Mouse (Mus musculus): ENCODE measurements around the gene Ubl3. TPM values are rescaled to one million over a fixed set of nuclear protein-coding genes. Genes with fewer than 3 reads are reported as not detected.
A peak's percentile ranks its signal among the peaks of the same experiment; 100 is the strongest.

Gene Ubl3
- polyA plus RNA-seq, 1 experiment = 43.3 TPM

DNA sequence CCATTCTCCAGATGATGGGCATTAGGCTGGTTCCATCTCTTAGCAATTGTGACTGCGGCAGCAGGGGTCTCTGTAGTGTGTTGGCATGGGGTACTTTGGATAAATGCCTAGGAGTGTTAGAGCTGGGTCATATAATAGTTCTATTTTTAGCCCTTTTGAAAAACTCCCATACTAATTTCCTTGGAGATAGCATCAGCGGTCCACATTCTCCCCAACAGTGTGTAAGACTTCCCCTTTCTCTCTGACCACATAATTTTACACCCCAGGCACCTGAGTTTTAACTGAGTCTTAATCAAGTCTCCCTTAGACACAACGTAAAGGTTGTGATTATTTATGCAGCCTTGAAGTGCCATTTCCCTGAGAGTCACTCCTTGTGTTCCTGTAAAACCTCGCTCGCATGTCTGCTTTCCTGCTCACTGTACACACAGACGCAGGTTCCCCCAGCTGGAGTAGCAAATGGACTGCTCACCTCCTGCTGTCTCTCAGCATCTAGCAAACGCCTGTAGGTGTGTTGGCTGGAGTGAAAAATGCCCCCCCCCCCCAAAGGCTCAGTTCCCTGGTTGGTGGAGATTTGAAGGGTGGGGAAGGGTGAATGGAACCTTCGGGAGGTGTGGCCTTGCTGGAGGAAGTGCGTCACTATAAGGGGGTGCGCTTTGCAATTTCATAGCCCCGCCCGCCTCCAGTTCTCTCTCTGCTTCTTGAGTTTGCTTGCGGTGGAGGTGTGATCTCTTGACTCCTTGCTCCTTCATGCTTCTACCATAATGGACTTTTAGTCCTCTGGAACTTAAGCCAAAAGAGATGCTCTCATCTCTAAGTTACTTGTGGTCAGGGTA is 63.5 kb downstream of the Ubl3 start:
- Histone ChIP-seq H3ac (ENCODE audit: control insufficient read depth, insufficient read length) (no peak overlapping the region), H3K79me2 (ENCODE audit: control insufficient read depth, insufficient read depth) (no peaks in the 10 kb centered on the region), H3K4me3 (no peak overlapping the region), H3K36me3 (ENCODE audit: control insufficient read depth, insufficient read depth) (no peaks in the 10 kb centered on the region), H3K4me2 (ENCODE audit: low read depth) (peak overlapping the region; percentile 63), H3K27me3 (ENCODE audit: control insufficient read depth, insufficient read depth, insufficient read length) (no peaks in the 10 kb centered on the region)
- no peak for TF ChIP-seq TCF12 (IDR thresholded peaks at IDR 0.05; ENCODE audit: insufficient read depth, poor library complexity, severe bottlenecking)
- TF ChIP-seq REST (IDR thresholded peaks at IDR 0.05; ENCODE audit: insufficient read depth, insufficient read length) = no peak
- no peak for TF ChIP-seq MYOD1 (IDR thresholded peaks at IDR 0.05; ENCODE audit: control insufficient read depth in 1 of 3, insufficient read length in 2 of 3, low read depth in 2 of 3)
- no peak for TF ChIP-seq TCF3 (IDR thresholded peaks at IDR 0.05; ENCODE audit: insufficient read length, low read depth)
- no peak for TF ChIP-seq E2F4 (IDR thresholded peaks at IDR 0.05; ENCODE audit: insufficient read depth)
- TF ChIP-seq USF1 (IDR thresholded peaks at IDR 0.05; ENCODE audit: low read depth) = no peak
- TF ChIP-seq POLR2AphosphoS2 (IDR thresholded peaks at IDR 0.05; ENCODE audit: insufficient read length, low read depth) = no peak
- no peak for TF ChIP-seq MYOG (IDR thresholded peaks at IDR 0.05; ENCODE audit: control insufficient read depth in 1 of 3, insufficient read depth in 1 of 3, insufficient read length in 2 of 3, low read depth in 2 of 3)
- TF ChIP-seq POLR2A (IDR thresholded peaks at IDR 0.05; ENCODE audit: insufficient read length, low read depth) = no peak
- TF ChIP-seq CEBPB (IDR thresholded peaks at IDR 0.05; ENCODE audit: insufficient read depth, poor library complexity, severe bottlenecking) = no peak
- no peak for TF ChIP-seq MAX (IDR thresholded peaks at IDR 0.05; ENCODE audit: low read depth)
- TF ChIP-seq SRF (IDR thresholded peaks at IDR 0.05; ENCODE audit: control insufficient read depth, insufficient read length, low read depth) = no peak

DNA sequence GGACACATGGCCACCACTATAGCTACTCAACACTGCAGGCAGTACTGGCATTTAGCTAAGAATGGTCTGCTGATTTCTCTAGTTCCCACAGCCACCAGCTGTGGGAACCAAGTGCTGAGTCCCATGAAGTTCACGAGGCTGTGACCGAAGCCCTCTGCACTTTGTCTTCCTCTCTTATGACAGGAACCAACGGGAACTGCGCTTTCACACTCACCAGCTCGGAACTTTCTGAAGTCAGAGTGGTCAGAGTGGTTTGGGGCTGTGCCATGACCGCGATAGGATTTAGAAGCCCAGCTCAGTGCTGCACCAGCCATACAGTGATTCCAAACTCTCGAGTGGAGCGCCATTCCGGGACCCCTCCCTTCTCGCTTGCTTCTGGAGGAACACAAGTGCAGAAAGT is 66.4 kb downstream of the Ubl3 start:
- no peak for TF ChIP-seq USF1 (IDR thresholded peaks at IDR 0.05; ENCODE audit: low read depth)
- no peak for TF ChIP-seq REST (IDR thresholded peaks at IDR 0.05; ENCODE audit: insufficient read depth, insufficient read length)
- no peak for TF ChIP-seq TCF3 (IDR thresholded peaks at IDR 0.05; ENCODE audit: insufficient read length, low read depth)
- no peak for TF ChIP-seq E2F4 (IDR thresholded peaks at IDR 0.05; ENCODE audit: insufficient read depth)
- TF ChIP-seq MAX (IDR thresholded peaks at IDR 0.05; ENCODE audit: low read depth) = no peak
- TF ChIP-seq MYOG (IDR thresholded peaks at IDR 0.05; ENCODE audit: control insufficient read depth in 1 of 3, insufficient read depth in 1 of 3, insufficient read length in 2 of 3, low read depth in 2 of 3) = no peak
- TF ChIP-seq SRF (IDR thresholded peaks at IDR 0.05; ENCODE audit: control insufficient read depth, insufficient read length, low read depth) = no peak
- TF ChIP-seq POLR2A (IDR thresholded peaks at IDR 0.05; ENCODE audit: insufficient read length, low read depth) = no peak
- TF ChIP-seq TCF12 (IDR thresholded peaks at IDR 0.05; ENCODE audit: insufficient read depth, poor library complexity, severe bottlenecking) = no peak
- no peak for TF ChIP-seq MYOD1 (IDR thresholded peaks at IDR 0.05; ENCODE audit: control insufficient read depth in 1 of 3, insufficient read length in 2 of 3, low read depth in 2 of 3)
- TF ChIP-seq POLR2AphosphoS2 (IDR thresholded peaks at IDR 0.05; ENCODE audit: insufficient read length, low read depth) = no peak
- no peak for TF ChIP-seq CEBPB (IDR thresholded peaks at IDR 0.05; ENCODE audit: insufficient read depth, poor library complexity, severe bottlenecking)
- H3K36me3 ChIP-seq (ENCODE audit: control insufficient read depth, insufficient read depth) = no peaks in the 10 kb centered on the region
- no peak overlapping the region for H3ac ChIP-seq (ENCODE audit: control insufficient read depth, insufficient read length)
- H3K4me3 ChIP-seq = no peak overlapping the region
- H3K79me2 ChIP-seq (ENCODE audit: control insufficient read depth, insufficient read depth) = no peaks in the 10 kb centered on the region
- H3K4me2 ChIP-seq (ENCODE audit: low read depth) = no peak overlapping the region
- no peaks in the 10 kb centered on the region for H3K27me3 ChIP-seq (ENCODE audit: control insufficient read depth, insufficient read depth, insufficient read length)

DNA sequence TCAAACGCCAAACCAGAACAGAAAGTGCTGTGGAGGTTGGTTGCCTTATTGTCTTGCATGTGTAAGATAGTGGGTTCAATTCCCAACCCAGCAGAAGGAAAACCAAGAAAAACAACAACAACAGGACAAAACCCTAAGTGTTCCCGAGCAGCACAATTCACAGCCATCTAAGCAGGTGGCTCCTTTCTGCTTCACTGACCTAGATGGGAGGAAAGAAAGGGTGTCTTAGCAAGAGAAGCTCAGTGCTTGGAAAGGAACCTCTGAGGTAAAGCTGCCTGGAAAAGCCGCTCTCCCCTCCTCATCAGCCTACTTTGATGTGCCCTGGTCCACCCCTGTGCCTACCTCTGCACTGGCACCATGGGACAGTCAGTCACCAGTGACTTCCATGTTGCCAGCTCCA is 70.8 kb downstream of the Ubl3 start:
- no peaks in the 10 kb centered on the region for H3K36me3 ChIP-seq (ENCODE audit: control insufficient read depth, insufficient read depth)
- H3K4me2 ChIP-seq (ENCODE audit: low read depth) = no peak overlapping the region
- H3K4me3 ChIP-seq = no peak overlapping the region
- TF ChIP-seq POLR2A (IDR thresholded peaks at IDR 0.05; ENCODE audit: insufficient read length, low read depth) = no peak
- no peak for TF ChIP-seq SRF (IDR thresholded peaks at IDR 0.05; ENCODE audit: control insufficient read depth, insufficient read length, low read depth)
- no peak for TF ChIP-seq CEBPB (IDR thresholded peaks at IDR 0.05; ENCODE audit: insufficient read depth, poor library complexity, severe bottlenecking)
- no peak for TF ChIP-seq USF1 (IDR thresholded peaks at IDR 0.05; ENCODE audit: low read depth)
- no peak overlapping the region for H3ac ChIP-seq (ENCODE audit: control insufficient read depth, insufficient read length)
- no peaks in the 10 kb centered on the region for H3K27me3 ChIP-seq (ENCODE audit: control insufficient read depth, insufficient read depth, insufficient read length)
- no peaks in the 10 kb centered on the region for H3K79me2 ChIP-seq (ENCODE audit: control insufficient read depth, insufficient read depth)

DNA sequence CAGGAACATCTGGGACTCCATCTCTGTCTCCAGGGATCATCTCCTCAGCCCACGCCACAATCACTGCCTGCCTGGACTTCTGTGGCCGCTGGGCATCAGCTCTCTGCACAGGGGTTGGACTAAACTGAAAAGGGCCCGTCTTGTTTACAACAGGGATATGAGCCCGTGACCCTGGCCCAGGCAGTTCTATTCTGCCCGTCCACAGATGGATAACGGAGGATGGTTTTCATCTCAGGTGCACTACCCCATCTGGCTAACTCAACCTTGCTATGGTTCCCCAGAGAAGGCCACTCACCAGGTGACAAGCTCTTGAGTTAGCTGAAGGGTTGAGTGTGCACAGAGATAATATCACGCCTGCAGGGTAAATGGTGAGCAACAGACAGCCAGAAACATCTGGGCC is 78.2 kb downstream of the Ubl3 start:
- Histone ChIP-seq H3K79me2 (ENCODE audit: control insufficient read depth, insufficient read depth) (no peaks in the 10 kb centered on the region), H3K4me3 (no peak overlapping the region), H3ac (ENCODE audit: control insufficient read depth, insufficient read length) (no peak overlapping the region), H3K27me3 (ENCODE audit: control insufficient read depth, insufficient read depth, insufficient read length) (no peaks in the 10 kb centered on the region), H3K4me2 (ENCODE audit: low read depth) (no peak overlapping the region), H3K36me3 (ENCODE audit: control insufficient read depth, insufficient read depth) (no peaks in the 10 kb centered on the region)
- no peak for TF ChIP-seq MYOG (IDR thresholded peaks at IDR 0.05; ENCODE audit: control insufficient read depth in 1 of 3, insufficient read depth in 1 of 3, insufficient read length in 2 of 3, low read depth in 2 of 3)
- TF ChIP-seq CEBPB (IDR thresholded peaks at IDR 0.05; ENCODE audit: insufficient read depth, poor library complexity, severe bottlenecking) = no peak
- TF ChIP-seq POLR2AphosphoS2 (IDR thresholded peaks at IDR 0.05; ENCODE audit: insufficient read length, low read depth) = no peak
- TF ChIP-seq MAX (IDR thresholded peaks at IDR 0.05; ENCODE audit: low read depth) = no peak
- no peak for TF ChIP-seq TCF3 (IDR thresholded peaks at IDR 0.05; ENCODE audit: insufficient read length, low read depth)
- no peak for TF ChIP-seq POLR2A (IDR thresholded peaks at IDR 0.05; ENCODE audit: insufficient read length, low read depth)
- no peak for TF ChIP-seq E2F4 (IDR thresholded peaks at IDR 0.05; ENCODE audit: insufficient read depth)
- TF ChIP-seq SRF (IDR thresholded peaks at IDR 0.05; ENCODE audit: control insufficient read depth, insufficient read length, low read depth) = no peak
- TF ChIP-seq REST (IDR thresholded peaks at IDR 0.05; ENCODE audit: insufficient read depth, insufficient read length) = no peak
- TF ChIP-seq USF1 (IDR thresholded peaks at IDR 0.05; ENCODE audit: low read depth) = no peak
- TF ChIP-seq TCF12 (IDR thresholded peaks at IDR 0.05; ENCODE audit: insufficient read depth, poor library complexity, severe bottlenecking) = no peak
- no peak for TF ChIP-seq MYOD1 (IDR thresholded peaks at IDR 0.05; ENCODE audit: control insufficient read depth in 1 of 3, insufficient read length in 2 of 3, low read depth in 2 of 3)

Measured in myocyte (in vitro differentiated cells).